Mouse (Mus musculus) CD4-positive helper T cell, adult 2 months (primary cell): ENCODE results near the gene Robo2.

Source experiments
- DNase-seq: peaks from one replicate; pipeline ENCODE4 v3.0.0-alpha.2; 2012; ENCODE audit warnings: low read depth, missing footprints, low spot score

Gene Robo2

GRCm38 (mm10) chr16:73940211-73940541 lies 471.4 kb downstream of the Robo2 start:
- DNase-seq = no peak

- no peak for DNase-seq
Observed at GRCm38 (mm10) chr16:73939423-73940210, 472.0 kb downstream of the Robo2 start.

GRCm38 (mm10) chr16:73930323-73930722 lies 481.3 kb downstream of the Robo2 start:
- no peak for DNase-seq

- no peak for DNase-seq
Observed at GRCm38 (mm10) chr16:73927481-73927880, 484.1 kb downstream of the Robo2 start.

GRCm38 (mm10) chr16:73915425-73915824 lies 496.2 kb downstream of the Robo2 start:
- DNase-seq = no peak

GRCm38 (mm10) chr16:73914936-73915335 lies 496.7 kb downstream of the Robo2 start:
- no peak for DNase-seq

GRCm38 (mm10) chr16:73908504-73908903 lies 503.1 kb downstream of the Robo2 start:
- DNase-seq = no peak

GRCm38 (mm10) chr16:73896856-73897255 lies 514.8 kb downstream of the Robo2 start:
- no peak for DNase-seq

GRCm38 (mm10) chr16:73881911-73882310 lies 529.7 kb downstream of the Robo2 start:
- DNase-seq = no peak

GRCm38 (mm10) chr16:73877973-73878372 lies 533.7 kb downstream of the Robo2 start:
- DNase-seq = no peak

GRCm38 (mm10) chr16:73874991-73875390 lies 536.6 kb downstream of the Robo2 start:
- DNase-seq = no peak

GRCm38 (mm10) chr16:73873828-73874558 lies 537.6 kb downstream of the Robo2 start:
- DNase-seq = no peak

GRCm38 (mm10) chr16:73870296-73870695 lies 541.3 kb downstream of the Robo2 start:
- no peak for DNase-seq

GRCm38 (mm10) chr16:73869527-73870212 lies 542.0 kb downstream of the Robo2 start:
- DNase-seq = no peak

GRCm38 (mm10) chr16:73864625-73865024 lies 547.0 kb downstream of the Robo2 start:
- DNase-seq = no peak

- no peak for DNase-seq
Observed at GRCm38 (mm10) chr16:73863748-73864147, 547.9 kb downstream of the Robo2 start.

GRCm38 (mm10) chr16:73858717-73859116 lies 552.9 kb downstream of the Robo2 start:
- no peak for DNase-seq

- no peak for DNase-seq
Observed at GRCm38 (mm10) chr16:73855821-73856220, 555.8 kb downstream of the Robo2 start.
